Mouse (Mus musculus): ENCODE data around the gene Gpr149. TPM values are rescaled to one million over a fixed set of nuclear protein-coding genes. Genes with fewer than 3 reads are reported as not detected.

The Gpr149 gene
- polyA plus RNA-seq (2016; fragmentation: Nextera tagmentation; extraction: Ambion mirVana) = 0.18 and 0.47 TPM in 2 replicates

- no peaks in the 10 kb centered on the region for H3K36me3 ChIP-seq
- H3K4me3 ChIP-seq = peak within 1 kb of the TSS; percentile 36
- 0 out of 2 replicates have a peak within 1 kb of the TSS, but pooled peaks have one; percentile 1 for H3K9ac ChIP-seq
- no peak for ATAC-seq (ENCODE audit: insufficient number of reproducible peaks, insufficient read depth, low FRiP score, low TSS enrichment)
- 70% methylated on average over 1 of the region's 1 CpGs for WGBS
- H3K27me3 ChIP-seq = peaks cover 25% of the 10 kb centered on the region
- no peaks in the 10 kb centered on the region for H3K4me1 ChIP-seq
- no peaks in the 10 kb centered on the region for H3K9me3 ChIP-seq
- H3K4me2 ChIP-seq (replicated peaks) = peak within 1 kb of the TSS; percentile 78
- no peak within 1 kb of the TSS for H3K27ac ChIP-seq
Measured at GRCm38 (mm10) chr3:62604973-62605372, at the start of gene Gpr149. TSS of gene Gpr149 (minus strand) at chr3:62605140.

DNA sequence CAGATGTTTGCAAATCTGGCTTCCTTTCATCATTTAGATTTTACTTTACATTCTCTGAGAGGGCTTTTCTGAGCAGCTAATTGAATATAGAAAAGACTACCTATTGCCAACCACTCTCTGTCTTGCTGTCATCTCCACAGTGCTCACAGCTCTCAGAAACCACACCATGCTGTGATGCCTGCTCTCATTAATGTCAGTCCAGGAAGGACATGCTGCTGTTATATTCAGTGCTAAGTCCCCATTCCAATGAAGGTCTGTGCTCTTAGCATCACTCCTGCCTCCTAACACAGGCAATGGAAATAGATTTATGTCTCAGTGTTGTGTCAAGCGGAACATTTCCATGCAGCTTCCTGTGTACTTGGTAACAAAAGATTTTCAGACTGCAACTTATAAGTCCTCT is 45.6 kb upstream of the Gpr149 start:
- H3K9ac ChIP-seq = no peak overlapping the region
- H3K36me3 ChIP-seq = no peaks in the 10 kb centered on the region
- no peaks in the 10 kb centered on the region for H3K4me1 ChIP-seq
- no peak overlapping the region for H3K4me3 ChIP-seq
- 93% methylated on average over 1 of the region's 1 CpGs for WGBS
- no peaks in the 10 kb centered on the region for H3K27me3 ChIP-seq
- no peaks in the 10 kb centered on the region for H3K9me3 ChIP-seq
- no peak overlapping the region for H3K4me2 ChIP-seq (replicated peaks)
- no peak for ATAC-seq (ENCODE audit: insufficient number of reproducible peaks, insufficient read depth, low FRiP score, low TSS enrichment)
- no peak overlapping the region for H3K27ac ChIP-seq

- ATAC-seq (ENCODE audit: insufficient number of reproducible peaks, insufficient read depth, low FRiP score, low TSS enrichment) = no peak
- H3K36me3 ChIP-seq = no peaks in the 10 kb centered on the region
- H3K4me2 ChIP-seq (replicated peaks) = no peak overlapping the region
- no peaks in the 10 kb centered on the region for H3K9me3 ChIP-seq
- 68% methylated on average over 3 of the region's 3 CpGs for WGBS
- no peak overlapping the region for H3K4me3 ChIP-seq
- no peak overlapping the region for H3K9ac ChIP-seq
- no peak overlapping the region for H3K27ac ChIP-seq
- no peaks in the 10 kb centered on the region for H3K4me1 ChIP-seq
- H3K27me3 ChIP-seq = no peaks in the 10 kb centered on the region
Measured at GRCm38 (mm10) chr3:62610861-62611260, 5.9 kb upstream of the Gpr149 start.

DNA sequence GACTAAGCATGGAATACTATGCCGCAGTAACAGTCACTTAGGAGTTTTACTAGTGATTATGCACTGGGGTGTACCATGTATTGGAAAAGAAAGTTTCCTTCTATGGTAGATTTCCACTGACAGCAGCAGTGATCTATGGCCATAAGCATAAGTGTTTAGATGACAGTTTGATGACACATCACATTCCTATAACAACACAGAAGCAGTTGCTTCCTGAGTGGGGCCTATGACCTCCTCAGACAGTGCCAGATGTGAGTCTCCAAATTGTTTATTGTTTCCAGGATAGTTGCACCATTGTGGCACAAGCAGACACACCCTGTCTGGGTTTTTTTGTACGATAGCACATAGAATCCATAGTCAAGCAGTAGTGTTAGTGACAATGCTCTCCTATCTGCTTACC is 991 bp upstream of the Gpr149 start:
- Histone ChIP-seq H3K27ac (no peak overlapping the region), H3K9ac (no peak overlapping the region), H3K36me3 (no peaks in the 10 kb centered on the region), H3K4me1 (no peaks in the 10 kb centered on the region), H3K4me3 (no peak overlapping the region), H3K9me3 (no peaks in the 10 kb centered on the region), H3K4me2 (replicated peaks) (no peak overlapping the region), H3K27me3 (peaks cover 25% of the 10 kb centered on the region)
- WGBS = 79% methylated on average over 2 of the region's 2 CpGs
- no peak for ATAC-seq (ENCODE audit: insufficient number of reproducible peaks, insufficient read depth, low FRiP score, low TSS enrichment)

DNA sequence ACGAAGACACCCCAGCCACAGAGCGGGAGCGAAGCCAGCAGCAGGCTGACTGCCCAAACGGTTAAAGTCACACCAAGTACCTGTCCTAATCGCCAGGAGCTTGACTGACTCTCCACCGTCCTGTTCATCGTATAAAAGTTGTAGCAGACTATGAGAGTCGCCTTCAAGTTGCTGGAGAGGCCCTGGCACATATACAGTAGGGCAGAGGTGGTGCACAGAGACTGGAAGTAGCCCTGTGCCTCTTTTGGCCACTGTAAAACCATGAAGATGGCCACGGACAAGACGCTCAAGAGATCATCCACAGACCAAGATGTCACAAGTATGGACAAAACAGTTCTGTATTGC is 921 bp downstream of the Gpr149 start:
- ATAC-seq (ENCODE audit: insufficient number of reproducible peaks, insufficient read depth, low FRiP score, low TSS enrichment) = no peak

GRCm38 (mm10) chr3:62603231-62604046 is 1.5 kb downstream of the Gpr149 start:
- Histone ChIP-seq H3K27ac (no peak overlapping the region), H3K4me3 (peak overlapping the region; percentile 36), H3K36me3 (no peaks in the 10 kb centered on the region), H3K4me2 (replicated peaks) (peak overlapping the region; percentile 78), H3K4me1 (no peaks in the 10 kb centered on the region), H3K27me3 (peaks cover 25% of the 10 kb centered on the region), H3K9me3 (no peaks in the 10 kb centered on the region), H3K9ac (peak overlapping the region; percentile 1; the same call in 1 of the 2 replicates)
- ATAC-seq (ENCODE audit: insufficient number of reproducible peaks, insufficient read depth, low FRiP score, low TSS enrichment) = no peak
- 1% methylated on average over 40 of the region's 40 CpGs for WGBS

More for the DNA sequence above, 921 bp downstream of the Gpr149 start:
- Histone ChIP-seq H3K9me3 (no peaks in the 10 kb centered on the region), H3K36me3 (no peaks in the 10 kb centered on the region), H3K4me2 (replicated peaks) (peak overlapping the region; percentile 78), H3K27ac (no peak overlapping the region), H3K4me3 (peak overlapping the region; percentile 36), H3K9ac (0 out of 2 replicates have a peak overlapping the region, but pooled peaks have one; percentile 1), H3K27me3 (peaks cover 25% of the 10 kb centered on the region), H3K4me1 (no peaks in the 10 kb centered on the region)
- WGBS = 18% methylated on average over 10 of the region's 10 CpGs

DNA sequence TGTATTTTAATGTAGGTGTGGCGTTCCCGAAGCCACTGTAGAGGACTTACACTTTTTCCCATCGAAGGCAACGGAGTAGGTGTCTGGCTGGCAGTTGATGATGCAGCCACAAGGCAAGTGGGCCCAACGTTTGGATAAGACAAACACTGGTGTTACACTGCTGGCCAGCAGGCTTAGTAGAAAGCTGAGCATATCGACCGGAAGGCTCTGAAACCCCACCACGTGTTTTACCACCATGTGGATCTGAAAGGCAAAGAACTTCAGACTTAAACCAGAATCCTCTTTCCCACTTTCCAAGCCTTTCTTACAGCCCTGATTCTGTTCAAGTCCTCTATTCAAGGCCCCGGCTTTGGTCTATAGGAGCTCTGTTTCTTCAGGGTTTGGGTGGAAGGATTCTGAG is 2.5 kb downstream of the Gpr149 start:
- 74% methylated on average over 9 of the region's 9 CpGs for WGBS
- ATAC-seq (ENCODE audit: insufficient number of reproducible peaks, insufficient read depth, low FRiP score, low TSS enrichment) = no peak

GRCm38 (mm10) chr3:62594842-62595241 is 10.1 kb downstream of the Gpr149 start:
- Histone ChIP-seq H3K9ac (no peak overlapping the region), H3K27me3 (no peaks in the 10 kb centered on the region), H3K9me3 (no peaks in the 10 kb centered on the region), H3K36me3 (no peaks in the 10 kb centered on the region), H3K4me2 (replicated peaks) (no peak overlapping the region), H3K4me1 (no peaks in the 10 kb centered on the region), H3K4me3 (no peak overlapping the region), H3K27ac (no peak overlapping the region)
- WGBS = 22% methylated on average over 7 of the region's 7 CpGs
- no peak for ATAC-seq (ENCODE audit: insufficient number of reproducible peaks, insufficient read depth, low FRiP score, low TSS enrichment)

More for the DNA sequence above, 2.5 kb downstream of the Gpr149 start:
- H3K36me3 ChIP-seq = no peaks in the 10 kb centered on the region
- H3K4me3 ChIP-seq = no peak overlapping the region
- peaks cover 25% of the 10 kb centered on the region for H3K27me3 ChIP-seq
- H3K9me3 ChIP-seq = no peaks in the 10 kb centered on the region
- H3K4me1 ChIP-seq = no peaks in the 10 kb centered on the region
- H3K4me2 ChIP-seq (replicated peaks) = no peak overlapping the region
- H3K9ac ChIP-seq = no peak overlapping the region
- no peak overlapping the region for H3K27ac ChIP-seq

DNA sequence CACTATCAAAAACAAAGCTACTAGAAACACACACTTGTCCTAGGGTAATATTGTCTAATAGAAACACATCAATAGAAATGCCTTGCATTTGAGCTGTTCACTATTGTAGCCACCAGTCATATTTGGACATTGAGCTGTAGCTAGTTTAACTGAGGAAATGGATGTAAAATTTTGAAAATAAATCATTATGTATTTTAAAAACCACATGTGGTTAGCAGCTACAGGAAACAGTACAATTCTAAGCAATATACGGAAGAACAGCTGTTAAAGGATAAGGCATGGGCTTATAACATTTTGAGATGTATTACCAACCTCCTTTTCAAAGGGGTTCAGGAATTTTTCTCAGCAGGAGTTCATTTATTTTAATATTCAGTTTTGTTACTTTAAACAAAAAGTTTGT is 19.9 kb downstream of the Gpr149 start:
- 79% methylated on average over 1 of the region's 1 CpGs for WGBS
- no peak overlapping the region for H3K27ac ChIP-seq
- no peak overlapping the region for H3K4me2 ChIP-seq (replicated peaks)
- H3K4me3 ChIP-seq = no peak overlapping the region
- H3K27me3 ChIP-seq = no peaks in the 10 kb centered on the region
- H3K4me1 ChIP-seq = no peaks in the 10 kb centered on the region
- H3K9ac ChIP-seq = no peak overlapping the region
- no peak for ATAC-seq (ENCODE audit: insufficient number of reproducible peaks, insufficient read depth, low FRiP score, low TSS enrichment)
- no peaks in the 10 kb centered on the region for H3K9me3 ChIP-seq
- no peaks in the 10 kb centered on the region for H3K36me3 ChIP-seq

DNA sequence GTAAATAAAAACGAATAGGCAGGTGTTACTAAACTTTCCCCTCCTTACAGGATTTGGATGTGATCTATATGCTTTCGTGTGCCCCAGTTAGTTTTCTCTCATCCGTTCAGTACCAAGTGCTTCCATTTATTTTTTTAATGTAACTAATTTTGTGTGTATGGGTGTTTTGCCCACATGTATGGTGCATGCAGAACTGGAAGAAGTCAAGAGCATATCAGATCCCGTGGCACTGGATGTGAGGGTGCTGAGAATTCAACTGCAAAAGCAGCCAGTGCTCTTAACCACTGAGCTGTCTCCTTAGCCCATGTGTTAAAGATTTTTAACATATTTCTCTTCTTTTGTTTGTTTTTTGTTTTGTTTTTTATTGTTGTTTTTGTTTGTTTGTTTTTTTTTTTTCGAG is 77.3 kb downstream of the Gpr149 start:
- H3K4me1 ChIP-seq = no peaks in the 10 kb centered on the region
- H3K4me2 ChIP-seq (replicated peaks) = no peak overlapping the region
- no peak for ATAC-seq (ENCODE audit: insufficient number of reproducible peaks, insufficient read depth, low FRiP score, low TSS enrichment)
- H3K9me3 ChIP-seq = no peaks in the 10 kb centered on the region
- H3K27ac ChIP-seq = no peak overlapping the region
- H3K27me3 ChIP-seq = no peaks in the 10 kb centered on the region
- H3K4me3 ChIP-seq = no peak overlapping the region
- H3K9ac ChIP-seq = no peak overlapping the region
- H3K36me3 ChIP-seq = no peaks in the 10 kb centered on the region
- WGBS = 69% methylated on average over 5 of the region's 5 CpGs

DNA sequence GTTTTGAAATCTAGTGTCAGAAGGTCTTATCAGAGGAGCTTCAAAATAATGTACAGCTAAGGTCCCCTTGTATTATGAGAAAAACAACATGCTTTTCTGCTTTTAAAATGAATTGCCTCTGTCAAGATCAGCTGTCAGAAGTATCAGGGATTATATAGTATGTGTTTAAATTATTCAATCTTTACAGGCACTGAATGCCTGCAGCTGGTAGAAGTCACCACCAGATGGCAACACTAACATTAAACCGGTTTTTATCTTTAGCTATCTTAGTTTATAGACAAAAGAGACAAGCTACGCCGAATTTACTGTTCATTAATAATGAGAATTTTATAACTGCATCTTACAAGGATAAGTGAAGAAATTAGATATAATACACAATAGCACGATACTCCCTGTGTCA is 77.8 kb downstream of the Gpr149 start:
- whole genome bisulfite sequencing = 45% methylated on average over 4 of the region's 4 CpGs
- Histone ChIP-seq H3K9me3 (no peaks in the 10 kb centered on the region), H3K9ac (no peak overlapping the region), H3K36me3 (no peaks in the 10 kb centered on the region), H3K4me2 (replicated peaks) (no peak overlapping the region), H3K4me1 (no peaks in the 10 kb centered on the region), H3K4me3 (no peak overlapping the region), H3K27ac (no peak overlapping the region), H3K27me3 (no peaks in the 10 kb centered on the region)
- ATAC-seq (ENCODE audit: insufficient number of reproducible peaks, insufficient read depth, low FRiP score, low TSS enrichment) = no peak

DNA sequence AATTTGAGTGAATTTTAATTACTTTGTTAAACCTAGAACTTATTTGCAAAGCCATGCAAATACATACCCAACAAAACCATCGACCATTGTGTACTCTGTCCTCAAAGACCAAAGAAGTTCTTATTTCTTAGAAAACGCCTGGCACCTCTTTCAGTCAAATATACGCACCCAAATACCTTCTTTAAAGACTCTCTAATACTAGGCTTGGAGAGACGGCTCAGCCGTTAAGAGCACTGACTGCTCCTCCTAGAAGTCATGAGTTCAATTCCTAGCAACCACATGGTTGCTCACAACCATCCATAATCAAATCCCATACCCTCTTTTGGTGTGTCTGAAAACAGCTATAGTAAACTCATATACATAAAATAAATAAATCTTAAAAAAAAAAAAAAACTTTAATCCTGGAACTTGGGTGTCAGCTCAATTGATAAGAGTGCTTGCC is 97.7 kb downstream of the Gpr149 start:
- 43% methylated on average over 5 of the region's 5 CpGs for WGBS
- no peaks in the 10 kb centered on the region for H3K36me3 ChIP-seq
- peak overlapping the region; percentile 90 for H3K4me3 ChIP-seq
- H3K9ac ChIP-seq = 0 out of 2 replicates have a peak overlapping the region, but pooled peaks have one; percentile 93
- no peak overlapping the region for H3K27ac ChIP-seq
- no peaks in the 10 kb centered on the region for H3K27me3 ChIP-seq
- H3K9me3 ChIP-seq = no peaks in the 10 kb centered on the region
- peak overlapping the region; percentile 70 for H3K4me2 ChIP-seq (replicated peaks)
- ATAC-seq (ENCODE audit: insufficient number of reproducible peaks, insufficient read depth, low FRiP score, low TSS enrichment) = no peak
- peaks cover 8% of the 10 kb centered on the region for H3K4me1 ChIP-seq

Data from embryonic facial prominence, embryonic 12.5 days (tissue).